Mouse (Mus musculus) embryonic facial prominence, embryonic 10.5 days (tissue): Measurements from ENCODE around the gene Corin. TPM values are rescaled to one million over a fixed set of nuclear protein-coding genes. Genes with fewer than 3 reads are reported as not detected.
A peak's percentile ranks its signal among the peaks of the same experiment; 100 is the strongest.

Source experiments
- DNase-seq: peaks from one replicate; pipeline ENCODE4 v3.0.0-alpha.2; 2017; ENCODE audit warnings: low spot score
- H3K27ac ChIP-seq: fragments of 300-500 bp; sonication (generic); replicated peaks from 2 replicates; pipeline ENCODE4 v1.5.1; 2016; ENCODE audit warnings: mild to moderate bottlenecking
- H3K27me3 ChIP-seq: fragments of 300-500 bp; sonication (generic); replicated peaks from 2 replicates; pipeline ENCODE4 v1.6.1; 2016; ENCODE audit warnings: low read depth, mild to moderate bottlenecking; ENCODE audit not compliant: poor library complexity, severe bottlenecking
- H3K36me3 ChIP-seq: fragments of 300-500 bp; sonication (generic); replicated peaks from 2 replicates; pipeline ENCODE4 v1.6.1; 2016; ENCODE audit warnings: mild to moderate bottlenecking, moderate library complexity
- H3K4me1 ChIP-seq: fragments of 300-500 bp; sonication (generic); 2 replicates; pipeline ENCODE4 v1.6.1; 2016
- H3K4me3 ChIP-seq: fragments of 300-500 bp; sonication (generic); 2 replicates; pipeline ENCODE4 v1.5.1; 2016; ENCODE audit warnings: mild to moderate bottlenecking, moderate library complexity
- H3K9me3 ChIP-seq: fragments of 300-500 bp; sonication (generic); 2 replicates; pipeline ENCODE4 v1.6.1; 2016; ENCODE audit warnings: mild to moderate bottlenecking
- WGBS: fragments of 180-500 bp; shearing (Covaris S2); methylation state at CpG from one replicate; pipeline ENCODE4 v1.1.7; 2016; 5-methylcytosine and 5-hydroxymethylcytosine counted together
- polyA plus RNA-seq: library from polyadenylated mRNA; unstranded; fragments of >200 nt; fragmentation: Nextera tagmentation; extraction: Ambion mirVana; gene quantifications from 2 replicates; pipeline ENCODE4 v1.2.1, GENCODE M21; 2016

The Corin gene
- polyA plus RNA-seq, 1 experiment from 2014 or later, result 1.4 TPM

GRCm38 (mm10) chr5:72431856-72432255, 72.4 kb downstream of the Corin start:
- 80% methylated on average over 3 of the region's 3 CpGs for WGBS
- H3K27me3 ChIP-seq, result no peaks in the 10 kb centered on the region
- H3K36me3 ChIP-seq, result no peaks in the 10 kb centered on the region

GRCm38 (mm10) chr5:72427556-72427955, 76.7 kb downstream of the Corin start:
- Histone ChIP-seq H3K4me1 (no peaks in the 10 kb centered on the region), H3K27me3 (no peaks in the 10 kb centered on the region), H3K9me3 (no peaks in the 10 kb centered on the region), H3K4me3 (no peak overlapping the region), H3K27ac (no peak overlapping the region), H3K36me3 (no peaks in the 10 kb centered on the region)
- DNase-seq, result no peak
- 87% methylated on average over 4 of the region's 4 CpGs for WGBS

More at GRCm38 (mm10) chr5:72431856-72432255, 72.4 kb downstream of the Corin start:
- H3K27ac ChIP-seq, result no peak overlapping the region
- no peak for DNase-seq
- no peak overlapping the region for H3K4me3 ChIP-seq
- no peaks in the 10 kb centered on the region for H3K9me3 ChIP-seq
- no peaks in the 10 kb centered on the region for H3K4me1 ChIP-seq

- H3K4me1 ChIP-seq, result no peaks in the 10 kb centered on the region
- no peak overlapping the region for H3K4me3 ChIP-seq
- no peaks in the 10 kb centered on the region for H3K9me3 ChIP-seq
- H3K27ac ChIP-seq, result no peak overlapping the region
- no peak for DNase-seq
- H3K36me3 ChIP-seq, result no peaks in the 10 kb centered on the region
- no peaks in the 10 kb centered on the region for H3K27me3 ChIP-seq
These were observed 78.8 kb downstream of the Corin start for GRCm38 (mm10) chr5:72425342-72426010.

GRCm38 (mm10) chr5:72411874-72412329, 92.4 kb downstream of the Corin start:
- DNase-seq, result peak; percentile 27
- H3K9me3 ChIP-seq, result no peaks in the 10 kb centered on the region
- WGBS, result 51% methylated on average over 10 of the region's 10 CpGs

GRCm38 (mm10) chr5:72410841-72411240, 93.4 kb downstream of the Corin start:
- no peaks in the 10 kb centered on the region for H3K36me3 ChIP-seq
- peaks cover 9% of the 10 kb centered on the region for H3K4me1 ChIP-seq
- no peak overlapping the region for H3K27ac ChIP-seq
- no peak overlapping the region for H3K4me3 ChIP-seq
- WGBS, result 88% methylated on average over 3 of the region's 3 CpGs
- no peaks in the 10 kb centered on the region for H3K9me3 ChIP-seq
- H3K27me3 ChIP-seq, result no peaks in the 10 kb centered on the region; the same call in 1 of the 2 replicates
- no peak for DNase-seq

More at GRCm38 (mm10) chr5:72411874-72412329, 92.4 kb downstream of the Corin start:
- no peaks in the 10 kb centered on the region for H3K36me3 ChIP-seq
- no peaks in the 10 kb centered on the region; the same call in 1 of the 2 replicates for H3K27me3 ChIP-seq
- peaks cover 9% of the 10 kb centered on the region for H3K4me1 ChIP-seq
- 0 out of 2 replicates have a peak overlapping the region, but pooled peaks have one; percentile 19 for H3K27ac ChIP-seq
- H3K4me3 ChIP-seq, result no peak overlapping the region

GRCm38 (mm10) chr5:72403376-72403775, 100.9 kb downstream of the Corin start:
- no peak for DNase-seq
- Histone ChIP-seq H3K4me3 (no peak overlapping the region), H3K9me3 (no peaks in the 10 kb centered on the region), H3K27me3 (no peaks in the 10 kb centered on the region), H3K27ac (no peak overlapping the region), H3K36me3 (no peaks in the 10 kb centered on the region), H3K4me1 (peaks cover 21% of the 10 kb centered on the region)
- WGBS, result 79% methylated on average over 9 of the region's 9 CpGs

GRCm38 (mm10) chr5:72402913-72403312, 101.4 kb downstream of the Corin start:
- no peaks in the 10 kb centered on the region for H3K27me3 ChIP-seq
- no peak for DNase-seq
- WGBS, result 65% methylated on average over 5 of the region's 5 CpGs
- peaks cover 21% of the 10 kb centered on the region for H3K4me1 ChIP-seq
- no peaks in the 10 kb centered on the region for H3K9me3 ChIP-seq
- no peaks in the 10 kb centered on the region for H3K36me3 ChIP-seq
- H3K27ac ChIP-seq, result no peak overlapping the region
- no peak overlapping the region for H3K4me3 ChIP-seq

GRCm38 (mm10) chr5:72401778-72402177, 102.5 kb downstream of the Corin start:
- no peaks in the 10 kb centered on the region for H3K27me3 ChIP-seq
- peaks cover 21% of the 10 kb centered on the region for H3K4me1 ChIP-seq
- no peak for DNase-seq
- H3K9me3 ChIP-seq, result no peaks in the 10 kb centered on the region
- 0 out of 2 replicates have a peak overlapping the region, but pooled peaks have one; percentile 1 for H3K27ac ChIP-seq
- H3K4me3 ChIP-seq, result no peak overlapping the region
- H3K36me3 ChIP-seq, result no peaks in the 10 kb centered on the region
- 69% methylated on average over 10 of the region's 10 CpGs for WGBS

- Histone ChIP-seq H3K27ac (no peak overlapping the region), H3K4me1 (peaks cover 21% of the 10 kb centered on the region)
- WGBS, result 90% methylated on average over 3 of the region's 3 CpGs
These were observed 103.0 kb downstream of the Corin start for GRCm38 (mm10) chr5:72401251-72401650.

GRCm38 (mm10) chr5:72382148-72382547, 122.1 kb downstream of the Corin start:
- no peak overlapping the region for H3K4me3 ChIP-seq
- 79% methylated on average over 1 of the region's 1 CpGs for WGBS
- H3K27ac ChIP-seq, result no peak overlapping the region
- H3K27me3 ChIP-seq, result no peaks in the 10 kb centered on the region
- H3K9me3 ChIP-seq, result no peaks in the 10 kb centered on the region
- no peaks in the 10 kb centered on the region for H3K4me1 ChIP-seq
- no peak for DNase-seq
- H3K36me3 ChIP-seq, result no peaks in the 10 kb centered on the region

More at GRCm38 (mm10) chr5:72401251-72401650, 103.0 kb downstream of the Corin start:
- H3K27me3 ChIP-seq, result no peaks in the 10 kb centered on the region
- no peaks in the 10 kb centered on the region for H3K9me3 ChIP-seq
- H3K4me3 ChIP-seq, result no peak overlapping the region
- DNase-seq, result no peak
- H3K36me3 ChIP-seq, result no peaks in the 10 kb centered on the region

GRCm38 (mm10) chr5:72380616-72381015, 123.7 kb downstream of the Corin start:
- Histone ChIP-seq H3K27ac (no peak overlapping the region), H3K4me1 (no peaks in the 10 kb centered on the region), H3K4me3 (no peak overlapping the region), H3K27me3 (no peaks in the 10 kb centered on the region), H3K9me3 (no peaks in the 10 kb centered on the region), H3K36me3 (no peaks in the 10 kb centered on the region)
- no peak for DNase-seq
- WGBS, result 69% methylated on average over 8 of the region's 8 CpGs

- Histone ChIP-seq H3K4me3 (no peak overlapping the region), H3K4me1 (no peaks in the 10 kb centered on the region), H3K27me3 (no peaks in the 10 kb centered on the region), H3K27ac (no peak overlapping the region), H3K36me3 (no peaks in the 10 kb centered on the region), H3K9me3 (no peaks in the 10 kb centered on the region)
- WGBS, result 86% methylated on average over 3 of the region's 3 CpGs
- DNase-seq, result no peak
These were observed 136.3 kb downstream of the Corin start for GRCm38 (mm10) chr5:72368004-72368403.

GRCm38 (mm10) chr5:72365801-72366200, 138.5 kb downstream of the Corin start:
- no peaks in the 10 kb centered on the region for H3K4me1 ChIP-seq
- H3K27ac ChIP-seq, result no peak overlapping the region
- H3K4me3 ChIP-seq, result no peak overlapping the region
- H3K27me3 ChIP-seq, result no peaks in the 10 kb centered on the region
- H3K9me3 ChIP-seq, result no peaks in the 10 kb centered on the region
- no peaks in the 10 kb centered on the region for H3K36me3 ChIP-seq
- DNase-seq, result no peak
- WGBS, result 63% methylated on average over 4 of the region's 4 CpGs
